Mouse (Mus musculus): ENCODE data around the gene Prkcsh. TPM values are rescaled to one million over a fixed set of nuclear protein-coding genes. Genes with fewer than 3 reads are reported as not detected.

Prkcsh gene
- total RNA-seq (2021) = 10 to 100 TPM; 58.7 to 64.6 TPM
- long read RNA-seq, experiment 1, transcript Prkcsh-201 (18 exons, 2,012 nt) = major isoform, 23 of 45 reads
- long read RNA-seq, experiment 1, transcript Prkcsh-202 (18 exons, 1,983 nt) = minor isoform, 11 of 45 reads
- long read RNA-seq, experiment 1, partial matches to known transcripts = 6 of 45 reads
- long read RNA-seq, experiment 1, other reads (novel, unspliced or antisense) = 3 of 45 reads
- long read RNA-seq, experiment 2, transcript Prkcsh-201 (18 exons, 2,012 nt) = major isoform, 11 of 32 reads
- long read RNA-seq, experiment 2, transcript Prkcsh-202 (18 exons, 1,983 nt) = minor isoform, 6 of 32 reads
- long read RNA-seq, experiment 2, partial matches to known transcripts = 14 of 32 reads
- long read RNA-seq, experiment 2, other reads (novel, unspliced or antisense) = 0 of 32 reads

GRCm38 (mm10) chr9:22002194-22003162 lies at the start of gene Prkcsh, which contains the start of gene Ccdc151:
Gene Prkcsh, plus strand, starts transcription at chr9:22002806.
Gene Ccdc151, minus strand, starts transcription at chr9:22002634.
- DNase-seq = peak; percentile 99 to 100

- DNase-seq = no peak
These were observed 49.0 kb upstream of the Prkcsh start for GRCm38 (mm10) chr9:21953600-21953999.

- no peak for DNase-seq
These were observed 48.0 kb upstream of the Prkcsh start for GRCm38 (mm10) chr9:21954635-21955034.

- DNase-seq = no peak
These were observed 47.4 kb upstream of the Prkcsh start for GRCm38 (mm10) chr9:21955225-21955569.

- DNase-seq = peak; percentile 99 to 100
These were observed 46.9 kb upstream of the Prkcsh start, which contains the start of gene Swsap1 for GRCm38 (mm10) chr9:21955570-21956281. Gene Swsap1, plus strand, starts transcription at chr9:21955755.

- DNase-seq = no peak
These were observed 44.2 kb upstream of the Prkcsh start for GRCm38 (mm10) chr9:21958372-21958771.

- no peak for DNase-seq
These were observed 43.4 kb upstream of the Prkcsh start for GRCm38 (mm10) chr9:21959244-21959643.

- DNase-seq = no peak
These were observed 42.5 kb upstream of the Prkcsh start for GRCm38 (mm10) chr9:21960135-21960534.

- DNase-seq = no peak
These were observed 41.9 kb upstream of the Prkcsh start for GRCm38 (mm10) chr9:21960558-21961208.

GRCm38 (mm10) chr9:21961366-21961980 lies 41.1 kb upstream of the Prkcsh start:
- no peak for DNase-seq

- DNase-seq = no peak
These were observed 40.6 kb upstream of the Prkcsh start for GRCm38 (mm10) chr9:21962010-21962409.

- peak; percentile 68 to 75 for DNase-seq
These were observed 40.1 kb upstream of the Prkcsh start for GRCm38 (mm10) chr9:21962416-21963059.

GRCm38 (mm10) chr9:21963417-21963816 lies 39.2 kb upstream of the Prkcsh start, which contains the start of gene Epor:
Gene Epor, minus strand, starts transcription at chr9:21963506.
- DNase-seq = peak; percentile 73 to 88

GRCm38 (mm10) chr9:21968883-21969282 lies 33.7 kb upstream of the Prkcsh start:
- no peak for DNase-seq

- no peak for DNase-seq
These were observed 33.3 kb upstream of the Prkcsh start for GRCm38 (mm10) chr9:21969304-21969703.

GRCm38 (mm10) chr9:21976626-21977175 lies 25.9 kb upstream of the Prkcsh start:
- DNase-seq = no peak

GRCm38 (mm10) chr9:21977331-21977730 lies 25.3 kb upstream of the Prkcsh start:
- no peak for DNase-seq

- DNase-seq = peak in 1 of 2 experiments; percentile 66
These were observed 24.6 kb upstream of the Prkcsh start for GRCm38 (mm10) chr9:21977972-21978371.

- DNase-seq = no peak
These were observed 24.0 kb upstream of the Prkcsh start for GRCm38 (mm10) chr9:21978398-21979128.

Data from heart, adult 18-20 months (tissue).